Comparison of ENCODE assay signal across 20 mouse cellular contexts in genomic region chr6:17561886-17562285, GRCm38 (mm10).
"Had no signal": no experiment of that assay in that cellular context is flagged by ENCODE, and none has a peak within 500 bp of the region (broad histone marks: within the 10 kb centered on the region; RNA-seq: fewer than 3 reads in every experiment).

No protein-coding gene starts in this region.

- H3K36me3 ChIP-seq: hindbrain, embryonic 15.5 days; limb, embryonic 10.5 days; limb, embryonic 13.5 days; liver, embryonic 12.5 days; liver, embryonic 15.5 days; neural tube, embryonic 13.5 days; stomach, embryonic 15.5 days had no signal

- ATAC-seq: liver, embryonic 12.5 days had no signal

- H3K9me3 ChIP-seq: hindbrain, embryonic 15.5 days; limb, embryonic 10.5 days; limb, embryonic 13.5 days; liver, embryonic 12.5 days; liver, embryonic 15.5 days; neural tube, embryonic 13.5 days; stomach, embryonic 15.5 days had no signal

- H3K4me1 ChIP-seq: liver, embryonic 12.5 days; stomach, embryonic 15.5 days had no signal

- H3K4me3 ChIP-seq: hindbrain, embryonic 15.5 days; layer of hippocampus, adult 2 months; limb, embryonic 10.5 days; limb, embryonic 13.5 days; liver, embryonic 12.5 days; liver, embryonic 15.5 days; neural tube, embryonic 13.5 days; stomach, embryonic 15.5 days had no signal

- H3K27me3 ChIP-seq: hindbrain, embryonic 15.5 days; limb, embryonic 13.5 days; liver, embryonic 12.5 days; liver, embryonic 15.5 days; stomach, embryonic 15.5 days had no signal

- H3K4me2 ChIP-seq: liver, embryonic 12.5 days; liver, embryonic 15.5 days; stomach, embryonic 15.5 days had no signal

- H3K27ac ChIP-seq: hindbrain, embryonic 15.5 days; kidney, postnatal 0 days; layer of hippocampus, adult 2 months; limb, embryonic 10.5 days; limb, embryonic 13.5 days; liver, embryonic 12.5 days; liver, embryonic 15.5 days; macrophage; neural tube, embryonic 13.5 days had no signal

- H3K9ac ChIP-seq: hindbrain, embryonic 15.5 days; limb, embryonic 13.5 days; liver, embryonic 12.5 days; liver, embryonic 15.5 days; neural tube, embryonic 13.5 days; stomach, embryonic 15.5 days had no signal

- DNase-seq: kidney, adult 11 months; kidney, adult 9 months; kidney, postnatal 25 days; layer of hippocampus, adult 9-11 months; liver; right cerebral cortex, postnatal 25 days; spleen, adult 18-20 months; thymus, adult 2 months; thymus, postnatal 14 days; thymus, postnatal 4 days had no signal
